Mouse (Mus musculus) midbrain, postnatal 0 days (tissue): ENCODE results near the gene Aldh3b2. TPM values are rescaled to one million over a fixed set of nuclear protein-coding genes. Genes with fewer than 3 reads are reported as not detected.

Experiments used
- ATAC-seq: fragments of 200-750 bp; cut with Nextera tagmentation; 2 replicates; pipeline ENCODE4 v1.8.0; 2017; ENCODE audit warnings: moderate number of reproducible peaks, mild to moderate bottlenecking, moderate TSS enrichment, moderate library complexity; ENCODE audit not compliant: low FRiP score
- DNase-seq: peaks from one replicate; pipeline ENCODE4 v3.0.0-alpha.2; 2015; ENCODE audit warnings: low spot score
- H3K27ac ChIP-seq: fragments of 300-500 bp; sonication (generic); 2 replicates; pipeline ENCODE4 v1.5.1; 2014; ENCODE audit warnings: low read depth, mild to moderate bottlenecking, low read length, mixed read lengths
- H3K27me3 ChIP-seq: fragments of 300-500 bp; sonication (generic); 2 replicates; pipeline ENCODE4 v1.6.1; 2014; ENCODE audit warnings: low read length, control low read depth, mixed read lengths; ENCODE audit not compliant: insufficient read depth
- H3K36me3 ChIP-seq: fragments of 300-500 bp; sonication (generic); 2 replicates; pipeline ENCODE4 v1.6.1; 2014; ENCODE audit warnings: low read length, control low read depth, mixed read lengths; ENCODE audit not compliant: insufficient read depth
- H3K4me1 ChIP-seq: fragments of 300-500 bp; sonication (generic); 2 replicates; pipeline ENCODE4 v1.6.1; 2014; ENCODE audit warnings: mild to moderate bottlenecking, control low read depth, antibody characterized with exemption, low read length, mixed read lengths; ENCODE audit not compliant: insufficient read depth
- H3K4me2 ChIP-seq: fragments of 300-500 bp; sonication (generic); 2 replicates; pipeline ENCODE4 v1.6.1; 2014; ENCODE audit warnings: low read depth, mild to moderate bottlenecking, low read length, mixed read lengths; ENCODE audit not compliant: poor library complexity, severe bottlenecking
- H3K4me3 ChIP-seq: fragments of 300-500 bp; sonication (generic); 2 replicates; pipeline ENCODE4 v1.5.1; 2014; ENCODE audit warnings: low read depth, mild to moderate bottlenecking, low read length, moderate library complexity
- H3K9ac ChIP-seq: fragments of 300-500 bp; sonication (generic); replicated peaks from 2 replicates; pipeline ENCODE4 v1.6.1; 2014; ENCODE audit warnings: mild to moderate bottlenecking, low read length, moderate library complexity, mixed read lengths; ENCODE audit not compliant: poor library complexity, severe bottlenecking
- H3K9me3 ChIP-seq: fragments of 300-500 bp; sonication (generic); 2 replicates; pipeline ENCODE4 v1.6.1; 2016; ENCODE audit warnings: low read length, control low read depth
- CTCF ChIP-seq: IDR thresholded peaks from 2 replicates; pipeline ENCODE4 v1.5.1; 2016; ENCODE audit warnings: antibody characterized with exemption, mild to moderate bottlenecking
- WGBS: fragments of 180-500 bp; shearing (Covaris S2); extraction: QIAGEN DNeasy Blood & Tissue Kit; methylation state at CpG from one replicate; pipeline ENCODE4 v1.1.7; 2014; 5-methylcytosine and 5-hydroxymethylcytosine counted together
- polyA plus RNA-seq: library from polyadenylated mRNA; unstranded; fragments of >200 nt; fragmentation: Nextera tagmentation; extraction: Ambion mirVana; gene quantifications from 2 replicates; pipeline ENCODE4 v1.2.1, GENCODE M21; 2015
- total RNA-seq: library from RNA; depleted of rRNA; stranded (reverse); fragments of >200 nt; gene quantifications from 2 replicates; pipeline ENCODE4 v1.2.3, GENCODE M21; 2014

Aldh3b2 gene
- total and polyA plus RNA-seq, 2 experiments from 2014 or later = 2.4 to 2.6 TPM

DNA sequence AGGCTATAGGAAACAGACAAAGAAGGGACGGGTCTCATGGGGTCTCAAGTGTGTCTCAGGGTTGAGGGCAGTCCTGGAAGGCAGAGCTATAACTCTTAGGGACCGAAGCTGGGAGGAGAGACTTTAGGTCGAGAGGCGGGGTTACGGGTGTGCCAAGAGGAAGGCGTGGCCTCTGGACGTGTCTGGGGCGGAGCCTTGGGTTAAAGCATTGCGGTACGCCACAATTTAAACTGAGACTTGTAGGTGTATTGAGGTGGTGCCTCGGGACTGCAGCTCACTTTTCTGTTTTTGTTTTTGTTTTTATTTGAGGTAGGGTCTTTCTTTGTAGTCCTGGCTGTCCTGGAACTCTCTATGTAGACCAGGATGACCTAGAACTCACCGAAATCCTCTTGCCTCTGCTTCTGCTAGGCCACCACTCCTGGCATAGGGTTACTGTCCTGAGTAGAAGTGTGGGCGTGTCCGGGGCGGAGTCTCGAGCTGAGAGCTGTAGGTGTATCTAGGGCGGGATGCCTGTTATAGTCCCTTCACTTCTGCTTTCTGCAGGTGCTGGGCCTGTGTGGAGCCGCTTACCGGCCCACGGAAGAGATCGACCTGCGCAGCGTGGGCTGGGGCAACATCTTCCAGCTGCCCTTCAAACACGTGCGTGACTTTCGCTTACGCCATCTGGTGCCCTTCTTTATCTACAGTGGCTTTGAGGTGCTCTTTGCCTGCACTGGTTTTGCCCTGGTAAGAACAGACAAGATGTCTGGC lies 29.0 kb upstream of the Aldh3b2 start:
- Histone ChIP-seq H3K4me3 (no peak overlapping the region), H3K27me3 (no peaks in the 10 kb centered on the region), H3K9me3 (no peaks in the 10 kb centered on the region), H3K36me3 (no peaks in the 10 kb centered on the region), H3K27ac (no peak overlapping the region), H3K4me1 (no peaks in the 10 kb centered on the region), H3K9ac (no peak overlapping the region), H3K4me2 (no peak overlapping the region)
- 27% methylated on average over 27 of the region's 27 CpGs for WGBS
- ATAC-seq (no peak), DNase-seq (no peak)
- TF ChIP-seq CTCF = no peak

DNA sequence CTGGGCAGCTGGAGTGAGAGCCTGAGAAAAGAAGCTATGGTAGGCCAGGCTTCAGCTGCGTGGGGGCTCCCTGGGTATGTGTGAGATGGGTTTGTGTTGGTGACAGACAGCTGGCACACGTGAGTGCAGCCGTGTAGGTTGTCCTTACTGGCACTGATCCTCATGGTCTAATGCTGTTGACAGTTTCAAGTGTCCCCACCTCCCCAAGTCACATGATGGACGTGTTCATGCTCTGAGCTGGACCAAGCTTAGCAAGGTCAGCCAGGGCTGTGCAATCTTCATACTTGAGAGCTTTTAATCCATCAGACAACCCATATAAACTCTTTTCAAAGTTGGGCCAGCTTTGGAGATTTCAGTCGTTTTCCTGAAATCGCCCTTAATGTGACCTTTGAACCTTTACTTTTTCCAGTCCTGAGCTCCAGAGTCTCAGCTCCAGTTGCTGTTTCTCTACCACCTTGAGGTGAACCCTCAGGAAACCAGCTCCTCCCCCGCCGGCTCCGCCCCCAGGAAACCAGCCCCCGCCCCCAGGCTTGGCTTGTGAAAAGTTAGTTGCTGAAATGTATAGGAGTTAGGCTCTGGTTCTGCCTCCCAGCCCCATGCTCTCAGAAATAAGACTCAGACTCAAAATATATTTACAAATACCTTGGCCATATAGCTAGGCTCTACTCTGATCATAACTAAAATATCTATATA lies 26.1 kb upstream of the Aldh3b2 start:
- 36% methylated on average over 10 of the region's 10 CpGs for WGBS
- DNase-seq = no peak
- H3K4me1 ChIP-seq = no peaks in the 10 kb centered on the region
- no peak for ATAC-seq
- H3K9me3 ChIP-seq = no peaks in the 10 kb centered on the region
- TF ChIP-seq CTCF = no peak
- H3K36me3 ChIP-seq = no peaks in the 10 kb centered on the region
- H3K9ac ChIP-seq = no peak overlapping the region
- no peak overlapping the region for H3K4me2 ChIP-seq
- H3K27me3 ChIP-seq = no peaks in the 10 kb centered on the region
- H3K27ac ChIP-seq = no peak overlapping the region
- no peak overlapping the region for H3K4me3 ChIP-seq

- Histone ChIP-seq H3K27me3 (no peaks in the 10 kb centered on the region), H3K9me3 (no peaks in the 10 kb centered on the region), H3K4me1 (no peaks in the 10 kb centered on the region), H3K4me2 (no peak overlapping the region), H3K4me3 (no peak overlapping the region), H3K9ac (no peak overlapping the region), H3K27ac (no peak overlapping the region), H3K36me3 (no peaks in the 10 kb centered on the region)
- 17% methylated on average over 2 of the region's 2 CpGs for WGBS
- peak; percentile 95 for TF ChIP-seq CTCF
- DNase-seq = peak; percentile 74
- ATAC-seq = peak; percentile 63; the same call in 1 of the 2 replicates
Observed at GRCm38 (mm10) chr19:3946715-3947114, 25.4 kb upstream of the Aldh3b2 start.

DNA sequence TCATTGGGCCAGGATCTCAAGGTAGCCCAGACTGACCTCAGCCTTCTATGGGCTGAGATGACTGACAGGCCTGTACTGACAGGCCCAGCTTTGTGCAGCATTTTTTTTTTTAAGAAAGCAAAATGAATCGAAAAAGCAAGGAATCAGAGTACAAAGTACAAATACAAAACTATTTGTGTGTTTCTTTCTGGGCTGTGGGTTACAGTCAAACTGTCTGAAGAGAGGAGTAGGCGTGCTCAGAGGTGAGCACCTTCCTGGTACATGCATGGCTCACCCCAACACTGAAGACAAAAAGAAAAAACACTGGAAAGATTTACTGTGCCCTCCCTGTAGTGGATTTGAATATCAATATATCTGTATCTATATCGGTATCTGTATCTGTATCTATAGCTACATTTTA lies 24.3 kb upstream of the Aldh3b2 start:
- WGBS = 77% methylated on average over 3 of the region's 3 CpGs
- ATAC-seq = no peak
- H3K27ac ChIP-seq = no peak overlapping the region

GRCm38 (mm10) chr19:3948546-3948945 lies 23.6 kb upstream of the Aldh3b2 start:
- ATAC-seq (no peak), DNase-seq (no peak)
- no peaks in the 10 kb centered on the region for H3K4me1 ChIP-seq
- 69% methylated on average over 14 of the region's 14 CpGs for WGBS
- no peak overlapping the region for H3K27ac ChIP-seq
- H3K9me3 ChIP-seq = no peaks in the 10 kb centered on the region
- no peak for TF ChIP-seq CTCF
- no peak overlapping the region for H3K4me3 ChIP-seq
- H3K27me3 ChIP-seq = no peaks in the 10 kb centered on the region
- no peaks in the 10 kb centered on the region for H3K36me3 ChIP-seq
- H3K4me2 ChIP-seq = no peak overlapping the region
- no peak overlapping the region for H3K9ac ChIP-seq

More for the DNA sequence above, 24.3 kb upstream of the Aldh3b2 start:
- Histone ChIP-seq H3K9me3 (no peaks in the 10 kb centered on the region), H3K36me3 (no peaks in the 10 kb centered on the region), H3K4me1 (no peaks in the 10 kb centered on the region), H3K4me3 (no peak overlapping the region), H3K4me2 (no peak overlapping the region), H3K9ac (no peak overlapping the region), H3K27me3 (no peaks in the 10 kb centered on the region)
- DNase-seq = no peak
- no peak for TF ChIP-seq CTCF

- H3K27ac ChIP-seq = no peak overlapping the region
- no peak for TF ChIP-seq CTCF
- ATAC-seq (no peak), DNase-seq (no peak)
- H3K4me3 ChIP-seq = no peak overlapping the region
- 75% methylated on average over 3 of the region's 3 CpGs for WGBS
- H3K4me1 ChIP-seq = no peaks in the 10 kb centered on the region
- H3K9ac ChIP-seq = no peak overlapping the region
- H3K36me3 ChIP-seq = no peaks in the 10 kb centered on the region
- H3K27me3 ChIP-seq = no peaks in the 10 kb centered on the region
- H3K9me3 ChIP-seq = no peaks in the 10 kb centered on the region
- no peak overlapping the region for H3K4me2 ChIP-seq
Observed at GRCm38 (mm10) chr19:3950331-3950730, 21.8 kb upstream of the Aldh3b2 start.
